Mouse (Mus musculus) bone marrow macrophage, adult 2 months (primary cell): Measurements from ENCODE around the gene Spag16. TPM values are rescaled to one million over a fixed set of nuclear protein-coding genes. Genes with fewer than 3 reads are reported as not detected.

Source experiments
- H3K27ac ChIP-seq: 2 replicates; pipeline ENCODE4 v1.5.1; 2012; ENCODE audit warnings: low read depth, low read length; ENCODE audit not compliant: insufficient read depth
- H3K4me1 ChIP-seq: 2 replicates; pipeline ENCODE4 v1.6.1; 2012; ENCODE audit warnings: low read length; ENCODE audit not compliant: control insufficient read depth, insufficient read depth
- H3K4me3 ChIP-seq: 2 replicates; pipeline ENCODE4 v1.5.1; 2012; ENCODE audit warnings: mild to moderate bottlenecking, low read length, moderate library complexity; ENCODE audit not compliant: insufficient read depth
- CTCF ChIP-seq: IDR thresholded peaks from 2 replicates; pipeline ENCODE4 v1.5.1; 2012; ENCODE audit warnings: low read depth, mild to moderate bottlenecking, low read length, moderate library complexity
- POLR2A ChIP-seq: IDR thresholded peaks from 2 replicates; pipeline ENCODE4 v1.6.1; 2012; ENCODE audit warnings: mild to moderate bottlenecking, low read depth, low read length, borderline replicate concordance
- polyA plus RNA-seq: library from polyadenylated mRNA; stranded (reverse); fragments of >200 nt; gene quantifications from 2 replicates; pipeline ENCODE4 v1.2.4, GENCODE M21; 2012; ENCODE audit not compliant: missing spikeins, insufficient read depth, insufficient read length

Spag16 gene
- polyA plus RNA-seq, 1 experiment: not detected

- H3K4me1 ChIP-seq: no peaks in the 10 kb centered on the region
- H3K27ac ChIP-seq: no peak overlapping the region
- TF ChIP-seq POLR2A (no peak), CTCF (no peak)
- no peak overlapping the region for H3K4me3 ChIP-seq
These were observed 252.0 kb downstream of the Spag16 start for GRCm38 (mm10) chr1:70078806-70079205.

GRCm38 (mm10) chr1:70082208-70082878, 255.6 kb downstream of the Spag16 start:
- TF ChIP-seq POLR2A (no peak), CTCF (no peak)
- Histone ChIP-seq H3K4me1 (no peaks in the 10 kb centered on the region), H3K27ac (no peak overlapping the region), H3K4me3 (no peak overlapping the region)

GRCm38 (mm10) chr1:70104683-70105082, 277.9 kb downstream of the Spag16 start:
- no peaks in the 10 kb centered on the region for H3K4me1 ChIP-seq
- no peak overlapping the region for H3K27ac ChIP-seq
- no peak overlapping the region for H3K4me3 ChIP-seq
- TF ChIP-seq CTCF: no peak
- no peak for TF ChIP-seq POLR2A

- no peak overlapping the region for H3K4me3 ChIP-seq
- no peak overlapping the region for H3K27ac ChIP-seq
- TF ChIP-seq CTCF: no peak
- TF ChIP-seq POLR2A: no peak
- H3K4me1 ChIP-seq: no peaks in the 10 kb centered on the region
These were observed 289.6 kb downstream of the Spag16 start for GRCm38 (mm10) chr1:70116212-70116982.

- no peak overlapping the region for H3K4me3 ChIP-seq
- TF ChIP-seq POLR2A (no peak), CTCF (no peak)
- H3K4me1 ChIP-seq: no peaks in the 10 kb centered on the region
- H3K27ac ChIP-seq: no peak overlapping the region
These were observed 301.3 kb downstream of the Spag16 start for GRCm38 (mm10) chr1:70128035-70128434.

- H3K4me1 ChIP-seq: no peaks in the 10 kb centered on the region
- H3K4me3 ChIP-seq: no peak overlapping the region
- no peak overlapping the region for H3K27ac ChIP-seq
- no peak for TF ChIP-seq CTCF
- no peak for TF ChIP-seq POLR2A
These were observed 308.8 kb downstream of the Spag16 start for GRCm38 (mm10) chr1:70135547-70135946.

GRCm38 (mm10) chr1:70165343-70166158, 338.8 kb downstream of the Spag16 start:
- Histone ChIP-seq H3K4me1 (no peaks in the 10 kb centered on the region), H3K4me3 (no peak overlapping the region), H3K27ac (no peak overlapping the region)
- TF ChIP-seq CTCF (no peak), POLR2A (no peak)

GRCm38 (mm10) chr1:70180123-70180741, 353.5 kb downstream of the Spag16 start:
- TF ChIP-seq POLR2A: no peak
- TF ChIP-seq CTCF: no peak
- no peaks in the 10 kb centered on the region for H3K4me1 ChIP-seq

GRCm38 (mm10) chr1:70264815-70265214, 438.0 kb downstream of the Spag16 start:
- no peak overlapping the region for H3K4me3 ChIP-seq
- H3K4me1 ChIP-seq: no peaks in the 10 kb centered on the region
- TF ChIP-seq CTCF (no peak), POLR2A (no peak)
- H3K27ac ChIP-seq: no peak overlapping the region

More at GRCm38 (mm10) chr1:70180123-70180741, 353.5 kb downstream of the Spag16 start:
- H3K4me3 ChIP-seq: no peak overlapping the region
- no peak overlapping the region for H3K27ac ChIP-seq
